Mouse (Mus musculus) liver, embryonic 14.5 days (tissue): Measurements from ENCODE around the gene Tet1. TPM values are rescaled to one million over a fixed set of nuclear protein-coding genes. Genes with fewer than 3 reads are reported as not detected.

ENCODE experiments used
- ATAC-seq: fragments of 200-750 bp; cut with Nextera tagmentation; 2 replicates; pipeline ENCODE4 v1.8.0; 2017; ENCODE audit warnings: moderate number of reproducible peaks, mild to moderate bottlenecking, moderate library complexity; ENCODE audit not compliant: insufficient read depth
- DNase-seq, 3 experiments: peaks; one replicate each; pipeline ENCODE4 v3.0.0-alpha.2; 2012 to 2013; ENCODE audit warnings: low read depth in 3 of 3, low spot score in 3 of 3
- H3K27ac ChIP-seq: fragments of 300-500 bp; sonication (generic); 2 replicates; pipeline ENCODE4 v1.5.1; 2014; ENCODE audit warnings: moderate library complexity, mild to moderate bottlenecking, control low read depth, inconsistent platforms
- H3K27me3 ChIP-seq: fragments of 300-500 bp; sonication (generic); 2 replicates; pipeline ENCODE4 v1.6.1; 2014; ENCODE audit warnings: mild to moderate bottlenecking, low read length, moderate library complexity; ENCODE audit not compliant: control insufficient read depth, insufficient read depth
- H3K36me3 ChIP-seq: fragments of 300-500 bp; sonication (generic); replicated peaks from 2 replicates; pipeline ENCODE4 v1.6.1; 2014; ENCODE audit warnings: low read depth; ENCODE audit not compliant: control insufficient read depth, insufficient read depth
- H3K4me1 ChIP-seq, 2 experiments: fragments of 200-500 bp in 1 of 2; fragments of 300-500 bp in 1 of 2; sonication (generic) in 1 of 2; replicated peaks; 2 replicates each; pipeline ENCODE4 v1.6.1; 2012 to 2014; ENCODE audit warnings: antibody characterized with exemption in 1 of 2, inconsistent platforms in 1 of 2, low read length in 1 of 2; ENCODE audit not compliant: control insufficient read depth in 2 of 2, insufficient read depth in 2 of 2
- H3K4me2 ChIP-seq: fragments of 300-500 bp; sonication (generic); 2 replicates; pipeline ENCODE4 v1.6.1; 2014; ENCODE audit warnings: low read depth, mild to moderate bottlenecking, control low read depth, moderate library complexity
- H3K4me3 ChIP-seq, 2 experiments: fragments of 200-500 bp in 1 of 2; fragments of 300-500 bp in 1 of 2; sonication (generic) in 1 of 2; 2 replicates each; pipeline ENCODE4 v1.5.1; 2012 to 2014; ENCODE audit warnings: low read depth in 2 of 2, low read length in 2 of 2, mild to moderate bottlenecking in 2 of 2, control low read depth in 1 of 2, inconsistent platforms in 1 of 2, moderate library complexity in 1 of 2; ENCODE audit not compliant: insufficient read depth in 1 of 2
- H3K9ac ChIP-seq: fragments of 300-500 bp; sonication (generic); replicated peaks from 2 replicates; pipeline ENCODE4 v1.6.1; 2014; ENCODE audit warnings: mild to moderate bottlenecking, control low read depth, moderate library complexity
- H3K9me3 ChIP-seq: fragments of 300-500 bp; sonication (generic); 2 replicates; pipeline ENCODE4 v1.6.1; 2016; ENCODE audit warnings: low read length, mixed read lengths; ENCODE audit not compliant: control insufficient read depth
- CTCF ChIP-seq: IDR thresholded peaks from 2 replicates; pipeline ENCODE4 v1.5.1; 2016; ENCODE audit warnings: antibody characterized with exemption, low read depth, control low read depth
- EP300 ChIP-seq: IDR thresholded peaks from 2 replicates; pipeline ENCODE4 v1.6.1; 2016; ENCODE audit warnings: antibody characterized with exemption, low read depth
- WGBS: fragments of 180-500 bp; shearing (Covaris S2); extraction: QIAGEN DNeasy Blood & Tissue Kit; methylation state at CpG from one replicate; pipeline ENCODE4 v1.1.7; 2014; ENCODE audit not compliant: insufficient replicate concordance; 5-methylcytosine and 5-hydroxymethylcytosine counted together
- polyA plus RNA-seq, 2 experiments: library from polyadenylated mRNA; depleted of rRNA in 1 of 2; stranded (reverse) in 1 of 2; unstranded in 1 of 2; fragments of >200 nt; fragmentation: Nextera tagmentation in 1 of 2; extraction: Ambion mirVana in 1 of 2; gene quantifications; 2 replicates each; pipeline versions ENCODE4 v1.2.1 to v1.2.3; 2012 to 2014

Gene Tet1
- polyA plus RNA-seq, 2 experiments = 0.23 to 0.99 TPM

DNA sequence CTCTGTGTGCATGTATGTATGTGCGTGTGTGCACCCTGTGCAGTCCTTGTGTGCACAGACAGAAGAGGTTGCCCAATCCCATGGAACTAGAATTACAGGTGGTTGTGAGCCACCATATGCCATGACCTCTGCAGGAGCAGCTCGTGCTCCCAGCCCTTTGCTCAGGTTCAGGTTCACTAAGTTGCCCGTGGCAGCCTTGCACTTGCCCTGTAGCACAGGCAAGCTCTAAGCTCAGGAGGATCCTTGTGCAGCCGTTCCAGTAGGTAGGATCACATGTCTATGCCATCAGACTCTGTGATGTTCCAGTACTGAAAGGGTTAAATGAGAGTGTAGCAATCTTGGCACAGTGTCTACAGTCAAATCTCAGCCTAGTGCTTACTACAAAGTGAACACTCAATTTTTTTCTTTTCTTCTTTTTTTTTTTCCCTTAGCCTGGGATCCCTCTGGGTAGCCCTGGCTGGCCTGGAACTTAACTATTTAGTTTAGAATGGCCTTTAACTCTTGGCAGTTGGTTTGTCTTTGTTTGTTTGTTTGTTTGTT is 15.4 kb upstream of the Tet1 start:
- no peaks in the 10 kb centered on the region for H3K9me3 ChIP-seq
- no peak overlapping the region for H3K4me3 ChIP-seq
- H3K27ac ChIP-seq = no peak overlapping the region
- no peak for ATAC-seq
- no peak for TF ChIP-seq CTCF
- TF ChIP-seq EP300 = no peak
- 76% methylated on average over 4 of the region's 4 CpGs for WGBS
- no peak overlapping the region for H3K4me2 ChIP-seq
- peaks cover 8 to 11% of the 10 kb centered on the region in 2 experiments for H3K4me1 ChIP-seq
- no peaks in the 10 kb centered on the region for H3K27me3 ChIP-seq
- no peak for DNase-seq
- peaks cover 1% of the 10 kb centered on the region; the same call in 1 of the 2 replicates for H3K36me3 ChIP-seq
- no peak overlapping the region for H3K9ac ChIP-seq

DNA sequence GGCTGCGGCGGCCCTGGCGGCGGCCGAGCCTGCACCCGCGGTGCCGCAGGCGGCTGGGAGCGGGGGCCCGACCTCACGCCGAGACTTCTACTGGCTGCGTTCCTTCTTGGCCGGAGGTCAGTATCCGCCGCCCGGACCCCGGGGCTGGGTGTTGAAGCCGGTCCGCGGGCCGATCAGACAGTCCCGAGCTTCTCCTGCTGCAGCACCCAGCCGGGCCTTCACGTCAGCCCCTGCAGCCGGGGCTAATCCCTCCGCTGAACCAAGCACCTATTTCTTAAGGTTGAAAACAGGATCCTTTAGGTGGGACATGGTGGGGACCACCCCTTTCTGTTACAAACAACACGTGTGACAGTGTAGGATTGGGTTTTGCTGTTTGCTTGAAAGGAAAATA is 12.0 kb upstream of the Tet1 start:
- Histone ChIP-seq H3K4me2 (peak overlapping the region; percentile 86), H3K9me3 (no peaks in the 10 kb centered on the region), H3K9ac (peak overlapping the region; percentile 75), H3K4me3 (peak overlapping the region; percentile 77 to 97), H3K36me3 (no peaks in the 10 kb centered on the region), H3K27ac (peak overlapping the region; percentile 14), H3K27me3 (no peaks in the 10 kb centered on the region), H3K4me1 (peaks cover 8 to 13% of the 10 kb centered on the region in 2 experiments)
- ATAC-seq (peak; percentile 68), DNase-seq (no peak)
- WGBS = 0% methylated on average over 29 of the region's 29 CpGs
- TF ChIP-seq CTCF (no peak), EP300 (no peak)

DNA sequence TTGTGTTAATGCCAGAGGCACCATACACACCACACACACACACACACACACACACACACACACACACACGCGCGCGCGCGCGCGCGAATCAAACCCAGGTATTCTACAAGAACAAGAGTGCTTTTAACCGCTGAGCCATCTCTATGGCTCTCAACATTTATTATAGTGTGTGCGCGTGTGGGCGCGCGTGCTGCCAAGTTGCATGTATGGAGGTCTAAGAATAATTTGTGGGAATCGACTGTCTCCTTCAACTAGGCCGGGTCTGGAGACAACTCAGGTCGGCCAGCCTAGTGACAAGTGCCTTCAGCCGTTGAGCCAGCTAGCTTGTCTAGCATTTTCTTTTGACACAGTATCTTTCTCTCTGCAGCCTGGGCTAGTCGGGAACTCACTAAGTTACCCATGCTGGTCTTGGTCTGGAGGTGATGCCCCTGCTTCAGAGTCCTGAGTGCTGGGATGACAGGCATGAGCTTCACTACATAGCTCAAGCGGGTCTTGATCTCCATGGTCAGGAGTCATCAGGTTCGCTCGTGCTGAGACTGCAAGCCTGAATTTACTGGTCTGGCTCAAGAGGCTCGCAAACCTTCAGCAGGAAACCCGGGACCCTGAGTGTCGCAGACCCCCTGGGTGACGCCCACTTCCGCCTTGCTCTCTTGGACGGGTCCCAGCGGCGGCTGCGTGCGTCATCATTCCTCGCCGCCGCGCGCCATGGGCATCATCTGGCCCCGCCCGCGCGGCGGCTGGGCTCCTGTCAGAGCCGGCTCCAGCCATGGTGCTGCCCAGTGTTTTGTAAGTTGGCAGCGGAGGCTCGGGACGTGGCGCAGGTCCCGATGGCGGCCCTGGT is 11.3 kb upstream of the Tet1 start, which contains the start of gene Slc25a16:
Gene Slc25a16 (plus strand): TSS at position 709 of the 841 bp plus-strand sequence.
- Histone ChIP-seq H3K4me1 (peaks cover 8 to 13% of the 10 kb centered on the region in 2 experiments), H3K36me3 (no peaks in the 10 kb centered on the region), H3K27ac (peak within 1 kb of the TSS; percentile 36), H3K9me3 (no peaks in the 10 kb centered on the region), H3K27me3 (no peaks in the 10 kb centered on the region), H3K4me3 (peak within 1 kb of the TSS; percentile 77 to 97), H3K4me2 (peak within 1 kb of the TSS; percentile 86), H3K9ac (peak within 1 kb of the TSS; percentile 75)
- 7% methylated on average over 50 of the region's 50 CpGs for WGBS
- peak; percentile 97 for ATAC-seq
- peak; percentile 75 to 82 (median 76) for DNase-seq
- TF ChIP-seq CTCF (no peak), EP300 (no peak)

DNA sequence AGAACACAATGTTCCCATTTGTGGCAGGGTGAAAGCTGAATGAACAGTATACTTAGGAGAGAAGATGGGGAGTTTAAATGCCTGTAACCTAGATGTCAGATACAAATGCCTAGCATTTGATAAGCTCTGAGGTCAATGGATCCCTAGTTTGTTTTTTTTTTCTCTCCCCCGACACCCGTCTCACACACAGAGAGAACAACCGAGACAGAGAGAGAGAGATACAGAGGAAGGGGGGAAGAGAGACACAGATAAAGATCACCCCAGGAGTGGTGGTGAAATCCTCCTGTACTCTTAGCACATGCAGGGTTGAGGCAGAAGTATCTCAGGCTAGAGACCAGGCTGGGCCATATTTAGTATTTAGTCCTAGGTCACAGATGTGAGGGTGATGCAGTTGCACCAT is 10.2 kb upstream of the Tet1 start:
- WGBS = 44% methylated on average over 3 of the region's 3 CpGs
- DNase-seq (no peak), ATAC-seq (no peak)
- no peak overlapping the region for H3K4me3 ChIP-seq
- H3K36me3 ChIP-seq = no peaks in the 10 kb centered on the region
- peaks cover 8 to 13% of the 10 kb centered on the region in 2 experiments for H3K4me1 ChIP-seq
- H3K27me3 ChIP-seq = no peaks in the 10 kb centered on the region
- TF ChIP-seq EP300 (no peak), CTCF (no peak)
- H3K4me2 ChIP-seq = no peak overlapping the region
- no peak overlapping the region for H3K27ac ChIP-seq
- H3K9ac ChIP-seq = no peak overlapping the region
- no peaks in the 10 kb centered on the region for H3K9me3 ChIP-seq

DNA sequence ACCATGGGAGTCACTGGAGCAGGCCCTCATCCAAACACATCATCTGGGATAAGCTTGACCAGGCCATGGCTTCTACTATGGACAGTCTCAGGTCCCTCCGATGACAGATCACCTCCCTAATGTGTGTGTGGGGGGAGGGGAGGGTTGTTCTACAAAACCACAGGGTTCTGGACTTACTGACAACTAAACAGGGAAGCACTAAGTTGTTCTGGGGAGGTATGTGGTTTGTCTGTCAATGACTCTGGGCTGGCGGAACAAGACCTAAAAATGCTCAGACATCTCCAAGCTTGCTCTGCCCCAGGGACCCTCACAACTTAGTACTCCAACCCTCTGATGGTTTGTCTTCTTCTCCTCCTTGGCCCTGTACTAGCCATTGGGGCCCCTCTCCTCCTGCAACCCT is 2.3 kb upstream of the Tet1 start:
- H3K4me1 ChIP-seq = no peaks in the 10 kb centered on the region; a peak in 1 of 4 replicates
- TF ChIP-seq CTCF = no peak
- no peak for TF ChIP-seq EP300
- no peaks in the 10 kb centered on the region for H3K36me3 ChIP-seq
- H3K9me3 ChIP-seq = no peaks in the 10 kb centered on the region
- no peak overlapping the region for H3K4me3 ChIP-seq
- H3K27ac ChIP-seq = no peak overlapping the region
- no peak for DNase-seq
- no peak for ATAC-seq
- H3K4me2 ChIP-seq = no peak overlapping the region
- 28% methylated on average over 2 of the region's 2 CpGs for WGBS
- no peak overlapping the region for H3K9ac ChIP-seq
- no peaks in the 10 kb centered on the region for H3K27me3 ChIP-seq
